Mouse (Mus musculus): ENCODE data around the gene Ulk4.
A peak's percentile ranks its signal among the peaks of the same experiment; 100 is the strongest.

Gene Ulk4

DNA sequence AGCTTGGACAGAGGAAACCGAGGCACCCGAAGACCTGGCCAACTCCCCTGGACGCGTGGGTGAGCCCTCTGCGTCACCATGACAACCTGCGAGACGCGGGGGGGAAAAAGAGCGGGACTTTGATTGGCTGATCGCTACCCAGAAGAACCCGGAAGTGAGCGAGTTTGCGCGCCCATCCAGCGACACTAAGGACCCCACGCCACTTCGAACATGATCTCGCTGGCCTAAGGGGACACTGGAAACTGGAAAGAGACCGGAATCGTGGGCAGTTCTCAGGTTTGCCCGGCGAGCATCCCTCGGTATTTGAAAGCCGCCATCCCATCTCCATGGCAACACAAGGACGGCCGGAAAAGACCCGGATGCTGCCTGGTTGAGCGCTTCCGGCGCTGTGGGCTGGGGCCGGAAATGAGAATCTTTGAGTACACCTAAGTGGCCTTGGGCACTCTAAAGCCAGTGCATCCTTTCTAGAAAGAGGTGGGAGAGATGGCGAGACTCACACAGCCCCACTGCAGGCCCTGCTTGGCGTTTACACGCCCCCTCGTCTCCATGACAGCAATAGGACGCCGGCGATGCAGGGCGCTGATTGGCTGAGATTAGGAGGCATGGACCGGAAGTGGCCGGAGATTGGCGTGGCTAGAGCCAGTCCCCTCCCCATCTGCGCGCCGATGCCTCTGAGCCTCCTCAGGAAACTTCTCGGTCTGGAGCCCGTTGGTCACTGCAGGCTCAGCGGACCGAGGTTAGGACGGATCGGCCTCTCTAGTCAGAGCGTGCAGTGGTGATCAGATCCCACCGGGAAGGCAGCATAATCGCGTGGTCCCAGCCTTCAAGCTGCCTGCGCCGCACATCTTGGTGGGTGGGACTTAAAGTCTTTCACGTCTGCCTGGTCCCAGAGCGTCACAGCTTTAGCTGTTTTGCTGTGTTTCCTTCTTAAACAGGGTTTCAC lies at the start of gene Ulk4:
Gene Ulk4 (minus strand): TSS at position 80 of the 943 bp plus-strand sequence.
- DNase-seq (ENCODE audit: low spot score): peak; percentile 94

- DNase-seq (ENCODE audit: low spot score): no peak
These were observed 45.0 kb upstream of the Ulk4 start for GRCm38 (mm10) chr9:121322034-121322433.

DNA sequence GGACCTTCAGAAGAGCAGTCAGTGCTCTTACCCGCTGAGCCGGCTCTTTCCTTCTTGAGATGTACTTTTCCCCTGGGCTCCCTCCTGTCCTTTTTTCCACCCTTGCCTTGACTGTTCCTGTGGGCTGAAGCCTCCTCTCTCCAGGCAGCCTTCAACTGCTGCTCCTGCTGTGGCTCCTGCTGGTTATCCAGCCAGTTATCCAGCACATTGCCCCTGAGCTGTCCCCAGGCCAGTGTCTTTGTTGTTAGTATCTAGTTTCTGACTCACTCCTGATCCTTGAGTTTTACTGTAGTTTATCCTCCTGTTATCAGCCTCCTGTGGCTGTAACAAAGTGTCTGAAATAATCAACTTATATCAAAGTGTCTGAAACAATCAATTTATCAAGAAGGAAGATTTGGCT lies 44.1 kb upstream of the Ulk4 start:
- DNase-seq (ENCODE audit: low spot score): no peak

- DNase-seq (ENCODE audit: low spot score): no peak
These were observed 43.4 kb upstream of the Ulk4 start for GRCm38 (mm10) chr9:121320433-121320832.

GRCm38 (mm10) chr9:121319323-121319966 lies 42.4 kb upstream of the Ulk4 start:
- no peak for DNase-seq (ENCODE audit: low spot score)

DNA sequence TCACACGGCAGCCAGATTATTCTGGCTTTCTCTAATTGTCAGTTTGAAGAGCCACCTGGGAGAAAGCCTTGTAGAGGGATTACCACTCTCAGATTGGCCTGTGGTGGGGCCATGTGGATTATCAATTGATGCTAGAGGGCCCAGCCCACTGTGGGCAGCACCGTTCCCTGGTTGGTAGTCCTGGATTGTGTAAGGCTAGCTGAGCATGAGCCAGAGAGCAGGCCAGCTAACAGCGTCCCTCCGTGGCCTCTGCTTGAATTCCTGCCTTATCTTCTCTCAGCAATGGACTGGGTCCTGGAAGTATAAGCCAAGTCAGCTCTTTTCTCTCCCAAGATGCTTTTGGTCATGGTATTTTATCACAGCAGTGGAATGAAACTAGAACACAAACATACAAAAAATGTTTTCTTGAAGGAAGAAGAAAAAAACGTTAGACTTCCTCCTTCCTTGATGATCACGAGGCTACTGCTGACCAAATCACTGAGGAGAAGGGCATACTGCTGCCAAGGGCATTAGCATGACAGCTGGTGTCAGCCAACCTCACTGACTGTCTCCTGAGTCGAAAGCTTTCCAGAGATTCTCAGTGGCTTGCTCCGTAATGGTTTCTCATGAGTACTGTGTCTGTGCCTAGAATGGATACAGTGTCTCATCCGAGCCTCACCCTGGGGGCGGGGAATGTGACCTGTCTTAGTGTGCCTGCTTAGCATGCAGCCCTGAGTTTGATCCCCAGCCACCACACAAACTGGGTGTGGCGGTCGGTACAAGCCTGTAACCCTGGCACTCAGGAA lies 39.8 kb upstream of the Ulk4 start:
- no peak for DNase-seq (ENCODE audit: low spot score)

GRCm38 (mm10) chr9:121315901-121316595 lies 39.1 kb upstream of the Ulk4 start:
- DNase-seq (ENCODE audit: low spot score): no peak

DNA sequence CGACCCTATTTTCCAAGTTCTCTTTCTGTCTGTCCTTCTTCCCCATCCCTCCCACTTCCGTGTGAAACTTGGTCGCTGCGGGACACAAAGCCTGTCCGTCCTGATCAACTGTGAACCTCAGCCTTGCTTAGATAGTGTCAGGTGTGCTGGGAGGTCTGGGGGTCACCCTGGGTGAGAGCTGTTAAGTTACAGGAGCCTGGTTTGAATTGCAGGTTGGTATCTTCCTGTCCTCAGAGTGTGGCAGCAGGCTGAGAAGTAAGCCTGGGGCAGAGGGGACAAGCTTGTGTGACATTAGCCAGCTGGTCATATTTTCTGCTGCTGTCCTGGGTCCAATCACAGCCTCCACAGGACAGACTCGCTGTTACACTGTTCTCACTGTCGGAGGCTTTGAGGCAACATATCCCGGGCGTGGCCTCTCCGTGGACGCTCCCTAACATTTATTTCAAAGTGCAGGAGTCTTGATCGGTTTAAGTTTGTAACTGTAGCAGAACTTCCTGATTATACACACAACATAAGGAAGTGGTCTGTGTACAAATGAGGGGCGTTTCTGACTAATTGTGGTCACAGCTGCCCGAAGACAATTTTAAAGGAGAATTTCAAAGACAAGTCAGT lies 37.6 kb upstream of the Ulk4 start:
- DNase-seq (ENCODE audit: low spot score): no peak

GRCm38 (mm10) chr9:121313656-121314374 lies 36.8 kb upstream of the Ulk4 start:
- DNase-seq (ENCODE audit: low spot score): peak; percentile 74

DNA sequence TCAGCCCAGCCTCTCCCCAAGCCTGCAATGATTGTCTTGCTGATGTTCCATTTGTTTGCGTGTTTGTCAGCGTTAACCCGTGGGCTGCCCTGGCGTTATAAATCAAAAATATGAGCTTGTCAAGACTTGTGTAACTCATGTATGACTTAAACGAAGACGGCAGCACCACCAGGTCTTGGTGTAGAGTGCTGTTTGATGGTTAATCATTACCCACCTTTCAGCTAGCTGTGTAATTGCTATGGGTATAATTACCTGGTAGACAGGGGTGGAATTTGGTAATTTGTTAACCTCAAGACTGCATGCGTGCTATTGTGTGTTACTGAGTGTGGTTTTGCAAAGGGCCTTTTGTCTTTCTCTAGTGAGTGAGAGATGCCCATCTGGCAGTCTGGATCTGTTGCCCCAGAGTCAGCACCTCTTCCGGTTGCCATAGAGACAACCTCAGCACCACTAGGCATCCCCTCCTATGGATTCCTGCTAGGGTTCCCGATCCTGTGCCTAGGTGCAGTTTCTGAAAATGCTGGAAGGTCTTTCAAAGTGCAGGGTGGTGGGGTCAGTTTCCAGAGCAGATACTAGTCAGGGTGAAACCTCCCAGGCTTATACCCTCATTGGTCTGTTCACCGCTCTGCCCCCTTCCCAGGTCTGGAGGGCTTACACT lies 35.4 kb upstream of the Ulk4 start:
- no peak for DNase-seq (ENCODE audit: low spot score)

- DNase-seq (ENCODE audit: low spot score): no peak
These were observed 34.8 kb upstream of the Ulk4 start for GRCm38 (mm10) chr9:121311846-121312236.

- no peak for DNase-seq (ENCODE audit: low spot score)
These were observed 33.5 kb upstream of the Ulk4 start for GRCm38 (mm10) chr9:121310501-121310900.

GRCm38 (mm10) chr9:121309287-121309686 lies 32.3 kb upstream of the Ulk4 start:
- no peak for DNase-seq (ENCODE audit: low spot score)

DNA sequence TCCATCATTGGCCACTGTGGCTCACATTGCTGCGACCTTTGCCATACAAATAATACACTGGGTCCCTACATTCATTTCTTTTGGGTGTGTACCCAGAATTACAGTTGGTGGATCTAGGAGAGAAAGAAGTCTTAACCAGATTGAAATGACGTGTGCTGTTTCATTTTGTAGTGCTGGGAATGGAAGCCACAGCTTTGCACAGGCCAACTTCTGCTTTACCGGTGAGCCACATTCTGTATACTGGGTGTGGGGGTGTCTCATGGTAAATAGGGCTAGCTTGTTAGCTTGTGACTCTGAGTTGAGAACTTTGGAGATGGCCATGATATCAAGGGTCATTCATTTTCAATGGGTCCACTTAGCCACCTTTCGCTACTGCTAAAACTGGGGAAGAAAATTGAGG lies 28.5 kb upstream of the Ulk4 start:
- no peak for DNase-seq (ENCODE audit: low spot score)

DNA sequence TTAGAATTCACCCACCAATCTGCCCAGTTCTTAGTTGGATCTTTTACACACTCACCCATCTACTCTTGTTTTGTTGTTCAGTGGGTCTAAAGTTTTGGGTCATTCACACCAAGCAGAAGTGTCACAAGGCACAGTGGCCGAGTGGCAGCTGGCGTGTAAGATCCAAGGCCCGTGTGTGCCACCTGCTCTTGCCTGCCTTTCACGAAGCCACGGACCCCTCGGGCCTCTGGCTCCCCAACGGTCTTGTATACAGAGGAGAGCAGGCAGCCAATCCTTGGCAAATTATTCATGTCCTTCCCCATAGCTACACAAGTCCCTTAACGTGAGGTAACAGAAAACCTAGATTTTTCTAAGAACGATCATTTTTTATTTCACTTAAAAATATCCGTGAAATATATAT lies 27.5 kb upstream of the Ulk4 start:
- no peak for DNase-seq (ENCODE audit: low spot score)

GRCm38 (mm10) chr9:121303748-121304147 lies 26.8 kb upstream of the Ulk4 start:
- DNase-seq (ENCODE audit: low spot score): no peak

GRCm38 (mm10) chr9:121303086-121303485 lies 26.1 kb upstream of the Ulk4 start:
- no peak for DNase-seq (ENCODE audit: low spot score)

DNA sequence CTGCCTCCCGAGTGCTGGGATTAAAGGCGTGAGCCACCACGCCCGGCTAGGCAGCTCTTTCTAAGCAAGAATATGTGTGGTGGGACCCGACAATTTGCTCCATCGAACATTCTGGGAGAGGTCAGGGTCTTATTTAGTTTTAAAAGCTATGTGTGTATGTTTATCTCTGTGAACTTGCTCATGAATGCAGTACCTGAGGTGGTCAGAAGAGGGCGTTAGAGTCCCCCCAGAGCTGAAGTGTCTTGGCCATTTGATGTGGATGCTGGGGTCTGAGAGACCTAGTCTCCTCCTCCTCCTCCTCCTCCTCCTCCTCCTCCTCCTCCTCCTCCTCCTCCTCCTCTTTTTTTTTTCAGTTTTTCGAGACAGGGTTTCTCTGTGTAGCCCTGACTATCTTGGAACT lies 25.5 kb upstream of the Ulk4 start:
- DNase-seq (ENCODE audit: low spot score): no peak

- no peak for DNase-seq (ENCODE audit: low spot score)
These were observed 24.3 kb upstream of the Ulk4 start for GRCm38 (mm10) chr9:121301041-121301920.
